Mouse (Mus musculus): Measurements from ENCODE around the gene Elob. TPM values are rescaled to one million over a fixed set of nuclear protein-coding genes. Genes with fewer than 3 reads are reported as not detected.
A peak's percentile ranks its signal among the peaks of the same experiment; 100 is the strongest.

The Elob gene
- polyA plus RNA-seq, 1 experiment from 2014 or later: 875 TPM

DNA sequence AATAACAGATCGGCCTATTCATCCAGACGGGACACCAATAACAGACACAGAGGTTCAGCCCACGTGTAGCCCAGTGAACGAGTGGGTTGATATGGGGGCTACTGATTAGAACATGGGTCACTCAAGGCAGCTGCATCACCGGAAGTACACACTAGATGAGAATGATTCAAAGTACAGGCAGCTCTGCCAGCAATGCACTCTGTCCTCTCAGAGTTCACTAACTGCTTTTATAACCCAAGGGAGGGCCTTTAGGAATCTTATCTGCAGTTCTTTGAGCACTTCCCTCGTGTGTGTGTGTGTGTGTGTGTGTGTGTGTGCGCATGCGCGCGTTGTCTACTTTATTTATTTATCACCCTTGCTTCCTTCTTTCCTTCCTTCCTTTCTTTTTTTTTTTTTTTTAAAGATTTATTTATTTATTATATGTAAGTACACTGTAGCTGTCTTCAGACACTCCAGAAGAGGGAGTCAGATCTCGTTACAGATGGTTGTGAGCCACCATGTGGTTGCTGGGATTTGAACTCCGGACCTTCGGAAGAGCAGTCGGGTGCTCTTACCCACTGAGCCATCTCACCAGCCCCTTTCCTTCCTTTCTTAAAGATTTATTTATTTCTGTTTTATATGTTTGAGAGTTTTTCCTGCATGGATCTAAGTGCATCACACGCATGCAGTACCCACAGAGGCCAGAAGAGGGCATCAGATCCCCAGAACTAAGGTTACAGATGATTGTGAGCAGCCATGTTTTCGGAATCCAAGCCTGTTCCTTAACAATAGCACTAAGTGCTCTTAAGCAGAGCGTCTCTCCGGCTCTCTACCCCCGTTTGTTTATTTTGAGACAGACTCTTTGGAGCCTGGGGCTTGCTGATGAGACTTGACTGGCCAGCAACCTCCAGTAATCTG, 22.2 kb upstream of the Elob start:
- no peak overlapping the region for H3K4me3 ChIP-seq
- H3K9me3 ChIP-seq: no peaks in the 10 kb centered on the region
- WGBS: 44% methylated on average over 18 of the region's 19 CpGs
- ATAC-seq (ENCODE audit: extremely low read depth, insufficient number of reproducible peaks, low FRiP score, low TSS enrichment): no peak
- no peaks in the 10 kb centered on the region for H3K27me3 ChIP-seq (replicated peaks)
- H3K27ac ChIP-seq (replicated peaks): no peak overlapping the region
- H3K4me1 ChIP-seq: peaks cover 8% of the 10 kb centered on the region
- no peak overlapping the region for H3K9ac ChIP-seq
- no peak overlapping the region for H3K4me2 ChIP-seq
- no peaks in the 10 kb centered on the region for H3K36me3 ChIP-seq

DNA sequence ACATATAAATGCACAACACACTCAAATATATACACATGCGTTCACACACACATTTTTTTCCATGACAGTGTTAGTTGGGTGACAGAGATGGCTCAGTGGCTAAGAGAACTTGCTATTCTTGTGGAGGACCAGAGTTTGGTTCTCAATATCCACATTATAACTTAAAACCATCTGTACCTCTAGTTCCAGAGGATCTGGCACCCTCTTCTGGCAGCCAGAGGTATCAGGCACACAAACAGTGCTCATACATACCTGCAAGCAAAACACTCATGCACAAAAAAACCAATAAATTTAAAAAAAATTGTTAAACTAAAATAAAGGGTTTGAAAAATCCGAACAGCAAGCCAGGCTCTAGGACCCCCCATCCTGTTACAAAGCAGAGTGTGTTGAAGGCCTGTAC, 21.1 kb upstream of the Elob start:
- Histone ChIP-seq H3K9ac (no peak overlapping the region), H3K27ac (replicated peaks) (no peak overlapping the region), H3K9me3 (no peaks in the 10 kb centered on the region), H3K27me3 (replicated peaks) (no peaks in the 10 kb centered on the region), H3K4me1 (peaks cover 8% of the 10 kb centered on the region), H3K4me2 (no peak overlapping the region), H3K4me3 (no peak overlapping the region), H3K36me3 (no peaks in the 10 kb centered on the region)
- no peak for ATAC-seq (ENCODE audit: extremely low read depth, insufficient number of reproducible peaks, low FRiP score, low TSS enrichment)
- 57% methylated on average over 2 of the region's 2 CpGs for WGBS

DNA sequence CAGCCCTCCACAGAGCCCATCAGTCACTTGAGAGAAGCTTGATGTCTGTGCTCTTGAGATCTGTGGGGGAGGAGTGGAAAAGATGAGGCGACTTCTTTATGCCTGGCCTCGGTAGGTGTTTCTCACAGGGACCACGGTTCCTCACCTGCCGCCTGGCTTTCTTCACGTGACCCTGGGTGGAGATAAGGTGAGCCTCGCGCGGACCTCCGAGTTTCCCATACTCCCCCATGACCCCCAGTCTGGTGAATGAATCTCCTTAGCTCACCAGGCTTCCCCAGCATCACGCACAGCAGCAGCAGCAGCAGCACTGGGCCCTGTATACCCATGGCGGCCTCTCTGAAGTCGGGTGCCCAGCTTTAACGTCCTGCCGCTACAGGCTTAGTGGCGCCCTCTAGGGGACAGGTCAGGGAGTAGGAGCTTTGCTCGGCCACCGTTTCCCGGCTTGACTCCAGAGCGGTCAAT, 14.9 kb upstream of the Elob start, which contains the start of the genes Prss32 and Prss41:
Gene Prss32 (plus strand): TSS at position 44 of the 462 bp plus-strand sequence.
Gene Prss41 (minus strand): TSS at position 361 of the 462 bp plus-strand sequence.
- peaks cover 9% of the 10 kb centered on the region; the same call in 1 of the 2 replicates for H3K4me1 ChIP-seq
- H3K27me3 ChIP-seq (replicated peaks): peaks cover 13% of the 10 kb centered on the region
- H3K36me3 ChIP-seq: no peaks in the 10 kb centered on the region
- H3K27ac ChIP-seq (replicated peaks): no peak within 1 kb of the TSS
- H3K4me3 ChIP-seq: peak within 1 kb of the TSS; percentile 24
- WGBS: 7% methylated on average over 19 of the region's 19 CpGs
- H3K4me2 ChIP-seq: peak within 1 kb of the TSS; percentile 55
- no peak for ATAC-seq (ENCODE audit: extremely low read depth, insufficient number of reproducible peaks, low FRiP score, low TSS enrichment)
- H3K9ac ChIP-seq: peak within 1 kb of the TSS; percentile 33; the same call in 1 of the 2 replicates
- H3K9me3 ChIP-seq: no peaks in the 10 kb centered on the region

DNA sequence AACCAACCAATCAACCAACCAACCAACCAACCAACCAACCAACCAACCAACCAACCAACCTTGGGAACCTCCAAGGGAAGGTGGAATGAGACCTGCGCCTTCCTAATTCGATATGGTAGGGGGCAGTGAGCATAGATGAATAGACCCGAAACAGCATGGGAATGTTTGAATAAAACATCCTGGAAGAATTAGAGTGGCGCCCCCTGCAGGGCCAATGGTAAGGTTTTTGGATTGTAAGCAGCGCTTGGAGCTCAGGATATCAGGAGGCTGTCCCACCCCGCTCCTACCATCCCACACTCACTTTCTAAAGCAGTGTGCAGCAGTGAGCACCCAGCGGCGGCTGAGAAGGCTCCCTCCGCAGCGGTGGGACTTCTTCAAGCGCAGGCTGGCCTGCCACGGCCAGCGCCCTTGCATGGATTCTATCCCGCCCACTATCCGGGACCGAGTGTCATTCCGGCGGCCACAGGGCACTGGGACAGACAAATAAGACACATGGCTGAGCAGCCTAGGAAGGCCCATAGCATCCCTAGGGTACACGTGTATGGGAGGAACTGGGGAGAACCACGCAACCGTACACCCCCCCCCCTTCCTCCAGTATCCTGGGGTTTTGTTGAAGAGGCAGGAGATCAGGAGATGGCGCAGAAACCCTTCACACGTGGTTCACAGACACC, 14.3 kb upstream of the Elob start:
- H3K4me3 ChIP-seq: peak overlapping the region; percentile 24; the same call in 1 of the 2 replicates
- peaks cover 13% of the 10 kb centered on the region for H3K27me3 ChIP-seq (replicated peaks)
- no peaks in the 10 kb centered on the region for H3K36me3 ChIP-seq
- no peak for ATAC-seq (ENCODE audit: extremely low read depth, insufficient number of reproducible peaks, low FRiP score, low TSS enrichment)
- peaks cover 9% of the 10 kb centered on the region; the same call in 1 of the 2 replicates for H3K4me1 ChIP-seq
- no peak overlapping the region for H3K9ac ChIP-seq
- 37% methylated on average over 23 of the region's 23 CpGs for WGBS
- peak overlapping the region; percentile 55 for H3K4me2 ChIP-seq
- no peak overlapping the region for H3K27ac ChIP-seq (replicated peaks)
- no peaks in the 10 kb centered on the region for H3K9me3 ChIP-seq

DNA sequence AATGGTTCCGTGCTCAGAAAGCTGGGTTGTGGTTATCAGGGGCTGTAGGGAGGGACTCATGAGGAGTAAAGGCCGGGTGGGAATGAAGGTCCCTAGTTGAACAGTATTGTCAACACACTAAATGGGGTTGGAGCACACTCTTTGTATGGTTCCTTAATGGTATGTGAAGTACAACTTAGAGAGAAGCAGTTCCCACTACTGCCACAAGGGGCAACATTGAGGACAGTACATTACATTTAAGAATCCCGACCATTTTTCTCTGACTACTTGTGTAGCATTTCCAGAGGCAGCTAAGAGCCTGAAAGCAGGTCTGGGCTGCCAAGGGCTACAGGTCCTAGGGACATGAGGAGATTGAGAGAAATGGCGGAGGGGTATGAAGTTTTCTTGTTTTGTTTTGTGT, 12.2 kb upstream of the Elob start:
- no peak overlapping the region for H3K4me2 ChIP-seq
- peaks cover 9% of the 10 kb centered on the region; the same call in 1 of the 2 replicates for H3K4me1 ChIP-seq
- WGBS: 27% methylated on average over 4 of the region's 4 CpGs
- H3K4me3 ChIP-seq: no peak overlapping the region
- no peaks in the 10 kb centered on the region for H3K9me3 ChIP-seq
- no peak overlapping the region for H3K9ac ChIP-seq
- ATAC-seq (ENCODE audit: extremely low read depth, insufficient number of reproducible peaks, low FRiP score, low TSS enrichment): no peak
- H3K27ac ChIP-seq (replicated peaks): no peak overlapping the region
- no peaks in the 10 kb centered on the region for H3K36me3 ChIP-seq
- peaks cover 26% of the 10 kb centered on the region for H3K27me3 ChIP-seq (replicated peaks)

DNA sequence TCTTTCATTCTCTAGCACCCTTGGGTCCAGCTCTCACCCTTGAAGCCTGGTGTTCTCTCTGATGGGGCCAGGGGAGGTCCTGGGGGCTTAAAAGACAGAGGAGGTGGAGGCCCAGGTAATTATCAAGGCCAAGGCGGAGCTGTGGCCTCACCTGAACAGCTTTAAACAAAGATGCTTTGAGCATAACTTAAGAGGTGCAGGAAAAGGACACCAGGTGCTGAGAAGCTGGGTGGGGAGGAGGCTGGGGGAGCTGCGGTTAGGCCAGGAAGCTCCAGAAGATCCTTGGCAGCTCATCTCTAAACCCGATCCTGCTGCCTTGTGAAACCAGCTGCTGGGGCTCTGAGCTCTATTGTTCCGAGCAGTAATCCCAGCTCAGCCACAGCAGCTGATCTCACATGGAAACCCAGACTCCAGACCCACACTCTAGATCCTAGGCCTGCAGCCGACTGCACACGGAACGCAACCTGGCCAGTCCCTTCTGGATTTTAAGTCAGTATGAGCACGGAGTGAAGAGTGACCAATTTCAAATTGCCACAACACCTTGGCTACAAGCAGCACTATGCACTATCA, 7.2 kb upstream of the Elob start, which contains the start of gene Prss33:
Gene Prss33 (minus strand): TSS at position 51 of the 570 bp plus-strand sequence.
- H3K4me3 ChIP-seq: no peak within 1 kb of the TSS
- no peaks in the 10 kb centered on the region for H3K36me3 ChIP-seq
- H3K4me1 ChIP-seq: no peaks in the 10 kb centered on the region
- H3K27me3 ChIP-seq (replicated peaks): peaks cover 61% of the 10 kb centered on the region
- no peak for ATAC-seq (ENCODE audit: extremely low read depth, insufficient number of reproducible peaks, low FRiP score, low TSS enrichment)
- no peaks in the 10 kb centered on the region for H3K9me3 ChIP-seq
- no peak within 1 kb of the TSS for H3K9ac ChIP-seq
- H3K27ac ChIP-seq (replicated peaks): no peak within 1 kb of the TSS
- WGBS: 65% methylated on average over 8 of the region's 8 CpGs
- H3K4me2 ChIP-seq: no peak within 1 kb of the TSS

DNA sequence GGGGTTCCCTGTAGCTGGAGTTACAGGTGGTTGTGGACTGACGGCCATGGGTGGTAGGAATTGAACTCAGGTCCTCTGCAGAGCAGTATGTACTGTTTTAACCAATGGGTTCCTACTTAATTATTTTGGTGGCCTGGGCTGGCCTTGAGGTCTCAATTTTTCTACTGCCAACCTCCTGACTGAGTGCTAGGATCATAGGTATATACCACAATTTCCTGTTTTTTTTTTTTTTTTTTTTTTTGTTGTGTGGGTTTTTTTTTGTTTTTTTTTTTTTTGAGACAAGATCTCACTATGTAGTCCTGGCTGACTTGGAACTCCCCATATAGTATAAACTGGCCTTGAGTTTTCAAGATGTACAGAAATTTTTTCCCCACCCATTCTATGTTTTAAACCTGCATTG, 2.3 kb upstream of the Elob start:
- Histone ChIP-seq H3K36me3 (peaks cover 13% of the 10 kb centered on the region), H3K27ac (replicated peaks) (no peak overlapping the region), H3K4me2 (no peak overlapping the region), H3K4me3 (no peak overlapping the region), H3K27me3 (replicated peaks) (peaks cover 61% of the 10 kb centered on the region), H3K4me1 (peaks cover 22% of the 10 kb centered on the region), H3K9ac (no peak overlapping the region), H3K9me3 (no peaks in the 10 kb centered on the region)
- ATAC-seq (ENCODE audit: extremely low read depth, insufficient number of reproducible peaks, low FRiP score, low TSS enrichment): no peak
- 88% methylated on average over 1 of the region's 1 CpGs for WGBS

DNA sequence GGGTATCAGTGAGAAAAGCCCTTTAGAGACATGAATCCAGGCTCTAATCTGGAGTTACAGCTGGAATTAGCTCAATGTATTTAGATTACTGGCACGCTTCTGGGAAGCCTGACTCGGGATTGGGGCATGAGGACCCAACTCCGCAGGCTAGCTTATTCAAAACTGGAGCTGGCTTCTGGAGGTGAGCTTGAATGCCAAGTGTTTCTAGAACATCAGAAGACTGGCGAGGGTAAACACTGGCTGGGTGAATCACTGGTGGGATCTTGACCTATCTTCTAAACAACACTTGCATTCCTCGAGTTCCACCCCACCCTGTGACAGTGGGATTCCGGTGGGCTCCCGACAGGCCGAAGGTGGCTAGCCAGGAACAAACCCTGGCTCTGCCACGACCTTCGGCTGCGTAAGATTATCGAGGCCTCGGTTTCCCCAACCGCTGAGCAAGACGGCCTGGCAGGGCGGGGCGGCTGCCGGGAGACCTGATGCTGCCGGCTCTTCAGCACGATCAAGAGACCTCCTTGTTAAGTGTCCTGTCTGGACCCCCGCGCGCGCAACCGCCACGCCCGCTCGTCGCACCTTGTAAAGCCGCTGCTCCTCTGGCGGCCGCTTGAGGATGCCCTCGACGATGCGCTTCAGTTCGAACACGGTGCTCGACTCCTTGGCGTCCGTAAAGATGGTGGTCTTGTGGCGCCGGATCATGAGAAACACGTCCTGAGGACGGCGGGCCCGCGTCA, 500 bp downstream of the Elob start:
- peak; percentile 60 for ATAC-seq (ENCODE audit: extremely low read depth, insufficient number of reproducible peaks, low FRiP score, low TSS enrichment)
- WGBS: under 1% methylated on average over 47 of the region's 47 CpGs
- no peaks in the 10 kb centered on the region for H3K9me3 ChIP-seq
- H3K9ac ChIP-seq: peak overlapping the region; percentile 95
- peak overlapping the region; percentile 79 for H3K4me2 ChIP-seq
- H3K4me1 ChIP-seq: peaks cover 22% of the 10 kb centered on the region
- H3K27ac ChIP-seq (replicated peaks): peak overlapping the region; percentile 92
- peaks cover 34% of the 10 kb centered on the region for H3K27me3 ChIP-seq (replicated peaks)
- H3K36me3 ChIP-seq: peaks cover 41% of the 10 kb centered on the region
- H3K4me3 ChIP-seq: peak overlapping the region; percentile 95

DNA sequence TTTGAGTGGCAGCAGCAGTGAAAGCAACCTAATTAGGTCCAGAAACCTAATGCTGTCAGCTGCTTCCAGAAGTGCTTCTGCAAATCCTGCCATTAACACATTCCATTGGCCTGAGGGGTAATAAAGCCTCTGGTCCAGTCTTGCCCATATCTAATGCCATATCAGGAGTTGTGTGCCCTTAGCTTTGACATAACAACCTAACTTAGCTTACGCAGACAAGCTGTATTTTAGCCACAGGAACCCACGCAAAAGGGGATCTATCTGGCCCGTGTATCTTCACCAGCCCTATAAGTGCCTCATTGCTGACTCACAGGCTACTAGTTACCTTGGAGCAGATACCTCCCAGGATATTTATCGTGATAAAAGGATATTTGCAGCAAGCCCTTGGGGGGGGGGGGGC, 3.3 kb downstream of the Elob start:
- no peak for ATAC-seq (ENCODE audit: extremely low read depth, insufficient number of reproducible peaks, low FRiP score, low TSS enrichment)
- H3K4me3 ChIP-seq: no peak overlapping the region
- H3K36me3 ChIP-seq: peaks cover 69% of the 10 kb centered on the region
- peaks cover 7% of the 10 kb centered on the region; the same call in 1 of the 2 replicates for H3K27me3 ChIP-seq (replicated peaks)
- H3K9me3 ChIP-seq: no peaks in the 10 kb centered on the region
- H3K4me1 ChIP-seq: peaks cover 28% of the 10 kb centered on the region
- 82% methylated on average over 4 of the region's 4 CpGs for WGBS
- H3K4me2 ChIP-seq: no peak overlapping the region
- H3K27ac ChIP-seq (replicated peaks): no peak overlapping the region
- H3K9ac ChIP-seq: no peak overlapping the region

DNA sequence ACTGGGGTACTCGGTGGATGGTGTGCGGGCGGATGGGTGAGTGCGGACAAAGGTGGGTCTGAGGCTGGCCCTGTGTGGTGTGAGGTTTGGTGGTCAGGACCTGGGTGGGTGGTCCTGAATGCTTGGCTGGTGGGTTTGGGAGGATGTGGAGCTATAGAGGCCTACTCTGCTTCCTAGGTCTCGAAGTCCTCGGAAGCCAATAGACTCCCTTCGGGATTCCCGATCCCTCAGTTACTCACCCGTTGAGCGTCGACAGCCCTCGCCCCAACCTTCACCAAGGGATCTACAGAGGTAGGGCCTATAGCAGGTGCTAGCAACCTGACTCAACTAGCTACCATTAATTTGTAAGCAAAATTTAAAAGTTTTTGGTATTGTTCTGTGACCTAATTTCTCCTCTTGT, 5.3 kb downstream of the Elob start:
- no peak for ATAC-seq (ENCODE audit: extremely low read depth, insufficient number of reproducible peaks, low FRiP score, low TSS enrichment)
- no peaks in the 10 kb centered on the region for H3K27me3 ChIP-seq (replicated peaks)
- no peak overlapping the region for H3K27ac ChIP-seq (replicated peaks)
- H3K4me2 ChIP-seq: no peak overlapping the region
- no peak overlapping the region for H3K9ac ChIP-seq
- peaks cover 89% of the 10 kb centered on the region for H3K36me3 ChIP-seq
- WGBS: 92% methylated on average over 12 of the region's 12 CpGs
- peaks cover 22% of the 10 kb centered on the region for H3K4me1 ChIP-seq
- H3K4me3 ChIP-seq: no peak overlapping the region
- H3K9me3 ChIP-seq: no peaks in the 10 kb centered on the region
